Mouse (Mus musculus): ENCODE results near the gene Fam92a. TPM values are rescaled to one million over a fixed set of nuclear protein-coding genes. Genes with fewer than 3 reads are reported as not detected.

Fam92a gene
- polyA plus RNA-seq (2014; fragmentation: Illumina TruSeq; extraction: RNeasy Lipid Tissue Mini Kit (QIAGEN cat#74804); ENCODE audit: low read depth, low replicate concordance): 38.8 TPM

DNA sequence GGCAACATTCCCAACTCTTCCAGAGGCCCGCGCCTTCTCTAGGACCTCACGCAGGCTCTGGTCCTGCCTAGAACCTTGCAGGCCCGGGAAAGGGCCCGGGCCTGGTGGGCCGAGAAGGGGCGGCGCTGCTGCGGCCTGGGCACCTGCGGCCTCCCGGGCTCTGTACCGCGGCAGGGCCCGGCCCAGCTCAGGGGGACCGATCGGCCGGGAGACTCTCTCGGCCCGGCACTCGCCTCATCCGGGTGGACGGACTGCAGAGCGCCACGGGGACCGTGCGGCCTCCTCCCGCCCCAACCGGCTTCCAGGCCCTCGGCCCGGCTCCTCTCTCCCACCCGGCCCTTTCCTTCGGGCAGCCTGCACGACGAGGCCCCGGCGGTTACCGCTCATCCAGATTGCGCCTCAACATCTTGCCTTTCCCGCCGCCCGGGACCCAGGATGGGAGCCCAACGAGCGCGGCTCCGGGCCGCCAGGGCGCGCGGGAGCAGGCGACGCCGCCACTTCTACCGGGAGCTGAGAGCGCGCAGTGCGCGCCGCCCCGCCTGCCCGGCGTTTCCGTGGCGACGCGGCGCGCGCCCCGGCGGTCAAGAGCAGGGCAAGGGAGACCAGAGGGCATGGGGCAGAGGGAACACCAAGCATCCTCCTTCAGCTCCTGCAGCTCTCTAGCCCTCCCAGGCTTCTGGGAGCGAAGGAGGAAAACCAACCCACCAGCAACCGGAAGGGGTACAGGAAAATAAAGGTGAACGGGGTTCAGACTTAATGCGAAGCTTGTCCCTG is at the start of gene Fam92a:
Gene Fam92a (minus strand): TSS at position 698 of the 774 bp plus-strand sequence.

DNA sequence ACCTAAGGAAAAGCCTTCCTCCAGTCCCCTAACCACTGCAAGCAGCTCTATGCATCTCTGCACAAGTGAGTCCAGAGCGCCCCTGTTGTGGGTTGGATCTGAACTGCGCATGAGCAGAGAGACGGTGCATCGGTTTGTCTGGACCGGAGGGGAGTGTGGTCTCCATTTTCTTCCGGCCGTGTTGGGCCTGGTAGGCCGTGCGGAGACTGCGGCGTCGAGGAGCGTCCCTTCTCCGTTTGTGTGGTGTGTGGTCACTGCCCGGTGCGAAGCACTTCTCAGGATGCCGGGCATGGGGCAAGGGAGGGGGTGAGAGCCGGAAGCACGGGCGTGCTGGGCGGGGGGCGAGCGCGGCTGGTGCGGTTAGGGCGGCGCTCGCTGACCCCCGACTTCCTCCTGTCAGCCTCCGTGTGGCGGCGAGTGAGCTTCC is 31.7 kb downstream of the Fam92a start, which contains the start of gene Rbm12b1:
Gene Rbm12b1 (plus strand): TSS at position 124 of the 427 bp plus-strand sequence.

Other genes with a start within 250 kb of the Fam92a start
- not detected for gene Gm10604, start 190.8 kb downstream of the Fam92a start, polyA plus RNA-seq (2014; fragmentation: Illumina TruSeq; extraction: RNeasy Lipid Tissue Mini Kit (QIAGEN cat#74804); ENCODE audit: low read depth, low replicate concordance)
- 9.9 TPM for gene Rbm12b2, start 82.6 kb downstream of the Fam92a start, polyA plus RNA-seq (2014; fragmentation: Illumina TruSeq; extraction: RNeasy Lipid Tissue Mini Kit (QIAGEN cat#74804); ENCODE audit: low read depth, low replicate concordance)
- gene Rbm12b1, start 31.8 kb downstream of the Fam92a start, polyA plus RNA-seq (2014; fragmentation: Illumina TruSeq; extraction: RNeasy Lipid Tissue Mini Kit (QIAGEN cat#74804); ENCODE audit: low read depth, low replicate concordance): 15.5 TPM

Data from liver, adult 10 weeks (tissue).